Mouse (Mus musculus) CH12.LX (cell line): ENCODE data around the gene Socs1. TPM values are rescaled to one million over a fixed set of nuclear protein-coding genes. Genes with fewer than 3 reads are reported as not detected.
"Not testable (repeated sequence)": the region's sequence is repeated elsewhere in the genome, so short reads cannot be mapped to it uniquely, and the experiment has no call there.

Source experiments
- DNase-seq: peaks from one replicate; pipeline ENCODE4 v3.0.0-alpha.2; 2013; ENCODE audit errors: extremely low read depth
- H3K27ac ChIP-seq: 2 replicates; pipeline ENCODE4 v1.5.1; 2012; ENCODE audit warnings: low read depth, mild to moderate bottlenecking, control low read depth, moderate library complexity; ENCODE audit not compliant: insufficient read depth
- H3K27me3 ChIP-seq: replicated peaks from 2 replicates; pipeline ENCODE3; 2012; ENCODE audit warnings: inconsistent platforms
- H3K36me3 ChIP-seq, 2 experiments: replicated peaks in 1 of 2; 2 replicates each; pipeline versions ENCODE3 to v1.6.1; 2012; ENCODE audit warnings: inconsistent platforms in 1 of 2, low read length in 1 of 2, mild to moderate bottlenecking in 1 of 2, mixed read lengths in 1 of 2, moderate library complexity in 1 of 2; ENCODE audit not compliant: control insufficient read depth in 1 of 2, insufficient read depth in 1 of 2
- H3K4me1 ChIP-seq, 2 experiments: 2 replicates each; pipeline ENCODE4 v1.6.1; 2012; ENCODE audit warnings: inconsistent platforms in 1 of 2, moderate library complexity in 1 of 2; ENCODE audit not compliant: insufficient read depth in 2 of 2, control insufficient read depth in 1 of 2
- H3K4me2 ChIP-seq: 2 replicates; pipeline ENCODE4 v1.6.1; 2012; ENCODE audit warnings: low read depth, mild to moderate bottlenecking, control low read depth; ENCODE audit not compliant: poor library complexity, insufficient read depth, severe bottlenecking
- H3K4me3 ChIP-seq, 3 experiments: fragments of 150-350 bp in 1 of 3; sonication (generic) in 1 of 3; replicated peaks in 1 of 3; 2 replicates each; pipeline versions ENCODE3 to v1.5.1; 2011 to 2012; ENCODE audit warnings: low read depth in 2 of 3, low read length in 2 of 3, mild to moderate bottlenecking in 2 of 3, moderate library complexity in 2 of 3, control low read depth in 1 of 3, improper control_type of control experiment in 1 of 3, inconsistent platforms in 1 of 3, mixed read lengths in 1 of 3; ENCODE audit not compliant: poor library complexity in 1 of 3
- H3K79me2 ChIP-seq: replicated peaks from 2 replicates; pipeline ENCODE4 v1.6.1; 2012; ENCODE audit warnings: mild to moderate bottlenecking, moderate library complexity; ENCODE audit not compliant: control insufficient read depth, poor library complexity, insufficient read depth, severe bottlenecking; ENCODE audit errors: extremely low read depth
- H3K9ac ChIP-seq: 2 replicates; pipeline ENCODE4 v1.6.1; 2012; ENCODE audit warnings: low read depth, mild to moderate bottlenecking, control low read depth, moderate library complexity; ENCODE audit not compliant: insufficient read depth
- H3K9me3 ChIP-seq: replicated peaks from 2 replicates; pipeline ENCODE3; 2012; ENCODE audit warnings: low read length, inconsistent platforms, mixed read lengths
- CHD2 ChIP-seq: IDR thresholded peaks from 2 replicates; pipeline ENCODE4 v1.6.1; 2011; ENCODE audit warnings: low read length, improper control_type of control experiment
- E2F4 ChIP-seq: IDR thresholded peaks from 2 replicates; pipeline ENCODE4 v1.6.1; 2011; ENCODE audit warnings: low read depth, low read length, improper control_type of control experiment; ENCODE audit not compliant: insufficient replicate concordance
- EP300 ChIP-seq: IDR thresholded peaks from 2 replicates; pipeline ENCODE4 v1.6.1; 2011; ENCODE audit warnings: low read length, improper control_type of control experiment
- ETS1 ChIP-seq: conservative IDR thresholded peaks from 2 replicates; pipeline ENCODE4 v1.6.1; 2012; ENCODE audit warnings: low read depth, mild to moderate bottlenecking, inconsistent platforms, low read length, improper control_type of control experiment, moderate library complexity
- GABPA ChIP-seq: IDR thresholded peaks from 2 replicates; pipeline ENCODE4 v1.6.1; 2012; ENCODE audit warnings: low read depth, low read length, improper control_type of control experiment, inconsistent platforms; ENCODE audit not compliant: insufficient replicate concordance
- HCFC1 ChIP-seq: IDR thresholded peaks from 2 replicates; pipeline ENCODE4 v1.6.1; 2012; ENCODE audit warnings: low read depth, mild to moderate bottlenecking, inconsistent platforms, low read length, improper control_type of control experiment
- JUN ChIP-seq: IDR thresholded peaks from 2 replicates; pipeline ENCODE4 v1.6.1; 2011; ENCODE audit warnings: low read depth, mild to moderate bottlenecking, low read length, improper control_type of control experiment, moderate library complexity; ENCODE audit not compliant: insufficient read depth
- JUND ChIP-seq: conservative IDR thresholded peaks from 2 replicates; pipeline ENCODE4 v1.6.1; 2011; ENCODE audit warnings: low read depth, low read length, improper control_type of control experiment
- MAX ChIP-seq: IDR thresholded peaks from 2 replicates; pipeline ENCODE4 v1.6.1; 2011; ENCODE audit warnings: low read length, improper control_type of control experiment
- NRF1 ChIP-seq: IDR thresholded peaks from 2 replicates; pipeline ENCODE4 v1.6.1; 2014; ENCODE audit warnings: low read depth, mild to moderate bottlenecking, inconsistent platforms, low read length, improper control_type of control experiment, moderate library complexity
- PAX5 ChIP-seq: IDR thresholded peaks from 2 replicates; pipeline ENCODE4 v1.6.1; 2012; ENCODE audit warnings: low read length, inconsistent platforms, mixed read lengths
- POLR2AphosphoS2 ChIP-seq: IDR thresholded peaks from 2 replicates; pipeline ENCODE4 v1.6.1; 2011; ENCODE audit warnings: low read depth, low read length, improper control_type of control experiment
- RAD21 ChIP-seq: IDR thresholded peaks from 2 replicates; pipeline ENCODE4 v1.6.1; 2011; ENCODE audit warnings: low read depth, mild to moderate bottlenecking, low read length, improper control_type of control experiment, moderate library complexity
- RCOR1 ChIP-seq: conservative IDR thresholded peaks from 2 replicates; pipeline ENCODE4 v1.6.1; 2012; ENCODE audit warnings: low read depth, mild to moderate bottlenecking, inconsistent platforms, low read length, improper control_type of control experiment
- TBP ChIP-seq: conservative IDR thresholded peaks from 2 replicates; pipeline ENCODE4 v1.6.1; 2011; ENCODE audit warnings: low read depth, low read length, improper control_type of control experiment
- USF1 ChIP-seq: IDR thresholded peaks from 2 replicates; pipeline ENCODE4 v1.6.1; 2014; ENCODE audit warnings: low read depth, mild to moderate bottlenecking, inconsistent platforms, low read length, improper control_type of control experiment
- USF2 ChIP-seq: conservative IDR thresholded peaks from 2 replicates; pipeline ENCODE4 v1.6.1; 2011; ENCODE audit warnings: low read depth, low read length, improper control_type of control experiment
- ZC3H11A ChIP-seq: IDR thresholded peaks from 2 replicates; pipeline ENCODE4 v1.6.1; 2012; ENCODE audit warnings: low read depth, mild to moderate bottlenecking, inconsistent platforms, low read length, improper control_type of control experiment
- ZKSCAN1 ChIP-seq: IDR thresholded peaks from 2 replicates; pipeline ENCODE4 v1.6.1; 2012; ENCODE audit warnings: low read depth, inconsistent platforms, low read length, improper control_type of control experiment, borderline replicate concordance
- ZNF384 ChIP-seq: IDR thresholded peaks from 2 replicates; pipeline ENCODE4 v1.6.1; 2012; ENCODE audit warnings: low read depth, low read length, improper control_type of control experiment, inconsistent platforms
- dilution Hi-C: fragments of 300-500 bp; cut with MboI; formaldehyde crosslinking; loops from 2 replicates; pipeline ENCODE4 v1.14.3; 2020; ENCODE audit warnings: low sequenced_read_pairs; ENCODE audit not compliant: extremely low pct_unique_long_range_greater_than_20kb, extremely low pct_ligation_motif_present
- in situ Hi-C: fragments of 300-500 bp; cut with MboI; formaldehyde crosslinking; loops from 3 replicates; pipeline ENCODE4 v1.14.3; 2019; ENCODE audit warnings: low sequenced_read_pairs, low pct_ligation_motif_present, low pct_unique_long_range_greater_than_20kb, mixed read lengths
- polyA plus RNA-seq: library from polyadenylated mRNA; unstranded; fragments of >175 nt; gene quantifications from 2 replicates; pipeline ENCODE4 v1.2.1, GENCODE M21; 2012; ENCODE audit warnings: low read depth; ENCODE audit not compliant: insufficient read length
- total RNA-seq, 2 experiments: library from RNA; depleted of rRNA; stranded (reverse); fragments of 300-350 nt in 1 of 2; fragments of >200 nt in 1 of 2; gene quantifications; 2 replicates each; pipeline ENCODE4 v1.2.3; 2012 to 2014

The Socs1 gene
- total and polyA plus RNA-seq, 3 experiments: 18.8 to 29.1 (median 27.6) TPM

- TF ChIP-seq TBP (no peak), EP300 (peak; percentile 76)
Observed at GRCm38 (mm10) chr16:10805789-10806527, 20.6 kb upstream of the Socs1 start, which contains the start of gene Prm1 (continued).

GRCm38 (mm10) chr16:10802420-10802819 lies 17.1 kb upstream of the Socs1 start:
- H3K4me3 ChIP-seq, H3K79me2 ChIP-seq, H3K36me3 ChIP-seq, dilution Hi-C loops, in situ Hi-C loops, H3K9me3 ChIP-seq, H3K27ac ChIP-seq, DNase-seq, H3K27me3 ChIP-seq, H3K4me2 ChIP-seq, H3K9ac ChIP-seq: not testable (repeated sequence)
- peaks cover 11 to 22% of the 10 kb centered on the region in 2 experiments for H3K4me1 ChIP-seq

- Histone ChIP-seq H3K36me3 (no peaks in the 10 kb centered on the region), H3K4me1 (peaks cover 0 to 2% of the 10 kb centered on the region in 2 experiments; a peak in 1 of 4 replicates), H3K4me3 (no peak within 1 kb of the TSS), H3K79me2 (no peaks in the 10 kb centered on the region), H3K9ac (no peak within 1 kb of the TSS), H3K27me3 (no peaks in the 10 kb centered on the region), H3K9me3 (no peaks in the 10 kb centered on the region), H3K27ac (no peak within 1 kb of the TSS), H3K4me2 (no peak within 1 kb of the TSS)
- DNase-seq: no peak
- dilution Hi-C loops (no loop called here), in situ Hi-C loops (no loop called here)
- TF ChIP-seq CHD2 (no peak), GABPA (no peak), RAD21 (no peak), EP300 (no peak), JUN (no peak), USF2 (no peak), ZC3H11A (no peak), HCFC1 (no peak), MAX (no peak), E2F4 (no peak), ZKSCAN1 (no peak), ZNF384 (no peak), POLR2AphosphoS2 (no peak), JUND (no peak), PAX5 (no peak), ETS1 (no peak), RCOR1 (no peak), NRF1 (no peak), USF1 (no peak), TBP (no peak)
Observed at GRCm38 (mm10) chr16:10796034-10796433, 10.7 kb upstream of the Socs1 start, which contains the start of gene Prm2. TSS of gene Prm2 (minus strand) at chr16:10796134.
